Mouse (Mus musculus) adipocyte (in vitro differentiated cells): ENCODE results near the gene Cemip2.
A peak's percentile ranks its signal among the peaks of the same experiment; 100 is the strongest.

Experiments
- DNase-seq: peaks from one replicate; pipeline ENCODE4 v3.0.0-alpha.2; 2016; ENCODE audit warnings: low spot score

Cemip2 gene

GRCm38 (mm10) chr19:21778147-21778917, at the start of gene Cemip2:
Cemip2 (plus strand) TSS chr19:21778342.
- peak; percentile 96 for DNase-seq

GRCm38 (mm10) chr19:21728342-21728741, 49.8 kb upstream of the Cemip2 start:
- DNase-seq, result no peak

GRCm38 (mm10) chr19:21731887-21732286, 46.3 kb upstream of the Cemip2 start:
- no peak for DNase-seq

- DNase-seq, result no peak
Observed at GRCm38 (mm10) chr19:21733176-21733575, 45.0 kb upstream of the Cemip2 start.

GRCm38 (mm10) chr19:21734112-21734511, 44.0 kb upstream of the Cemip2 start:
- DNase-seq, result peak; percentile 65

GRCm38 (mm10) chr19:21737446-21737845, 40.7 kb upstream of the Cemip2 start:
- DNase-seq, result no peak

GRCm38 (mm10) chr19:21737881-21738590, 40.1 kb upstream of the Cemip2 start:
- no peak for DNase-seq

GRCm38 (mm10) chr19:21738591-21739280, 39.4 kb upstream of the Cemip2 start:
- no peak for DNase-seq

GRCm38 (mm10) chr19:21742138-21742537, 36.0 kb upstream of the Cemip2 start:
- DNase-seq, result no peak

GRCm38 (mm10) chr19:21745586-21745985, 32.6 kb upstream of the Cemip2 start:
- no peak for DNase-seq

- DNase-seq, result peak; percentile 84
Observed at GRCm38 (mm10) chr19:21747356-21747755, 30.8 kb upstream of the Cemip2 start.

- no peak for DNase-seq
Observed at GRCm38 (mm10) chr19:21750154-21750553, 28.0 kb upstream of the Cemip2 start.

- DNase-seq, result no peak
Observed at GRCm38 (mm10) chr19:21761676-21762075, 16.5 kb upstream of the Cemip2 start.

GRCm38 (mm10) chr19:21764013-21764412, 14.1 kb upstream of the Cemip2 start:
- peak; percentile 50 for DNase-seq

GRCm38 (mm10) chr19:21764738-21765137, 13.4 kb upstream of the Cemip2 start:
- no peak for DNase-seq

- no peak for DNase-seq
Observed at GRCm38 (mm10) chr19:21767500-21768045, 10.6 kb upstream of the Cemip2 start.

GRCm38 (mm10) chr19:21769796-21770195, 8.3 kb upstream of the Cemip2 start:
- no peak for DNase-seq

GRCm38 (mm10) chr19:21771586-21771985, 6.6 kb upstream of the Cemip2 start:
- no peak for DNase-seq

GRCm38 (mm10) chr19:21773621-21774020, 4.5 kb upstream of the Cemip2 start:
- no peak for DNase-seq

- DNase-seq, result no peak
Observed at GRCm38 (mm10) chr19:21775629-21776028, 2.5 kb upstream of the Cemip2 start.

GRCm38 (mm10) chr19:21776671-21777070, 1.5 kb upstream of the Cemip2 start:
- no peak for DNase-seq

- DNase-seq, result peak; percentile 83
Observed at GRCm38 (mm10) chr19:21777171-21777731, 891 bp upstream of the Cemip2 start.
